ENCODE assay signal across 9 mouse cellular contexts in the genomic region with DNA sequence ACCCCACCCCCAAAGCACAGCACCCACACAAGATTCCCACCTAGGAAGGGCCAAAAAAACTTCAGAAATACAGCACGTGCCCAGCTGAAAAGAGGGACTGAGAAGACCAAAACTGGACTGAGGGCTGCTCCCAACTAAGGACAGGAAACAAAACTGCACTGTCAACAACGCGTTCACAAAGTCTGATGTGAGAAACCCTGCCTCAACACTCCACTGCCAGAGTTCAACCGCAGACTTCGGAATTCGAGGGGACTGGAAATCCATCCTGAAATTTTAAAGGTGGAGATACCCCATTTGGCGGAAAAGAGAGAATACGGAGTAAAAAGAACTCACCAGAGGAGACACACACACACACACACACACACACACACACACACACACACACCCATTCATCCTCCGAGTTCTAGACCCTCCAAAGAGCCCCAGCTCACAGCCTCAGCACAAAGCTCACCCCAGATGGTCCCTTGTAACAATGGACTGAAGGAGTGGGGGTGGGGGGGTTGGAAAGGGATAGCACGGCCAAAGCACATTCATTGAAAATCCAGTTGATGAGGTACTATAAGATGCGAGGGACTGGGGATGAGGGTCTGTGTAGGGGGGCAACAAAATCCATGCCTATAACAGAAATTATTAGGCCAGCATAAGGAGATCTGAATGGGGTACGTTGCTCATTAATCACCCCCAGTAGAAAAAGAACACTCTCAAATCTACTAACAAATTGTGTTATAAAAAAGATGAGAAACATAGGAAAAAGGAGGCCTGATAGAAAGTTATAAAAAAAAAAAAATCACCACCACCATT. TPM values are rescaled to one million over a fixed set of nuclear protein-coding genes. Genes with fewer than 3 reads are reported as not detected.
A peak's percentile ranks its signal among the peaks of the same experiment; 100 is the strongest.
DNase-seq lines count a peak whose midpoint lies in the region; ATAC-seq and TF ChIP-seq lines count a peak whose summit lies in the region.
"Had no signal": no experiment of that assay in that cellular context is flagged by ENCODE, and none has a peak within 500 bp of the region (broad histone marks: within the 10 kb centered on the region; RNA-seq: fewer than 3 reads in every experiment).

No protein-coding gene starts in this region.

- no peak overlapping the region for H3K27ac ChIP-seq in lung, postnatal 0 days (ENCODE audit: low read length)
- peak overlapping the region; percentile 100 for H3K27ac ChIP-seq in hindbrain, embryonic 10.5 days
- no peak overlapping the region for H3K27ac ChIP-seq in liver, embryonic 16.5 days (ENCODE audit: low read length)

- H3K36me3 ChIP-seq in lung, postnatal 0 days (ENCODE audit: insufficient read depth, low read length), result no peaks in the 10 kb centered on the region
- peaks cover 39% of the 10 kb centered on the region for H3K36me3 ChIP-seq in hindbrain, embryonic 10.5 days
- no peaks in the 10 kb centered on the region for H3K36me3 ChIP-seq in liver, embryonic 16.5 days (ENCODE audit: control insufficient read depth, insufficient read depth)

- no peak for TF ChIP-seq EP300 in lung, postnatal 0 days (IDR thresholded peaks at IDR 0.05)

- no peaks in the 10 kb centered on the region for H3K9me3 ChIP-seq in lung, postnatal 0 days (ENCODE audit: low read length)
- H3K9me3 ChIP-seq in hindbrain, embryonic 10.5 days, result no peaks in the 10 kb centered on the region
- H3K9me3 ChIP-seq in liver, embryonic 16.5 days (replicated peaks; ENCODE audit: control insufficient read depth, low read length), result no peaks in the 10 kb centered on the region

- peaks cover 15% of the 10 kb centered on the region for H3K4me1 ChIP-seq in lung, postnatal 0 days (ENCODE audit: insufficient read depth, low read depth, low read length)
- H3K4me1 ChIP-seq in hindbrain, embryonic 10.5 days (replicated peaks), result peaks cover 53% of the 10 kb centered on the region
- peaks cover 26% of the 10 kb centered on the region for H3K4me1 ChIP-seq in liver, embryonic 16.5 days (ENCODE audit: control insufficient read depth, low read depth, low read length)

- no peak for ATAC-seq in lung, postnatal 0 days
- no peak for ATAC-seq in liver, embryonic 16.5 days (ENCODE audit: low read depth)
- no peak for ATAC-seq in frontal cortex, adult (ENCODE audit: low TSS enrichment)

- peaks cover 16% of the 10 kb centered on the region for H3K27me3 ChIP-seq in lung, postnatal 0 days (replicated peaks; ENCODE audit: insufficient read depth, low read length)
- H3K27me3 ChIP-seq in hindbrain, embryonic 10.5 days (ENCODE audit: insufficient read depth, poor library complexity, severe bottlenecking), result no peaks in the 10 kb centered on the region
- peaks cover 41% of the 10 kb centered on the region for H3K27me3 ChIP-seq in liver, embryonic 16.5 days (ENCODE audit: control insufficient read depth, insufficient read depth, low read depth, low read length)

- H3K9ac ChIP-seq in lung, postnatal 0 days (replicated peaks; ENCODE audit: low read depth), result no peak overlapping the region
- peak overlapping the region; percentile 16; the same call in 1 of the 2 replicates for H3K9ac ChIP-seq in liver, embryonic 16.5 days (ENCODE audit: low read depth, low read length)

- DNase-seq in lung, postnatal 0 days (ENCODE audit: low spot score), result no peak
- no peak for DNase-seq in lung, postnatal 4 days
- peak; percentile 66 for DNase-seq in hindbrain, embryonic 10.5 days (ENCODE audit: low spot score)
- no peak for DNase-seq in adrenal gland, postnatal 25 days
- DNase-seq in ovary, adult 18-20 months (ENCODE audit: low spot score), result no peak
- DNase-seq in left cerebral cortex, adult 18-20 months (ENCODE audit: low spot score in 2 of 2), result no peak
- DNase-seq: right cerebral cortex, postnatal 25 days had no signal

- H3K4me2 ChIP-seq in lung, postnatal 0 days (replicated peaks; ENCODE audit: low read depth, low read length), result 0 out of 2 replicates have a peak overlapping the region, but pooled peaks have one; percentile 89
- peak overlapping the region; percentile 93 for H3K4me2 ChIP-seq in liver, embryonic 16.5 days (ENCODE audit: low read depth, low read length)

- 10% methylated on average over 12 of the region's 12 CpGs for WGBS in lung, postnatal 0 days
- WGBS in hindbrain, embryonic 10.5 days, result under 1% methylated on average over 12 of the region's 12 CpGs
- WGBS in liver, embryonic 16.5 days (ENCODE audit: insufficient replicate concordance), result 16% methylated on average over 12 of the region's 12 CpGs

- TF ChIP-seq CTCF in lung, postnatal 0 days (IDR thresholded peaks at IDR 0.05), result no peak

- no peak overlapping the region; the same call in 1 of the 2 replicates for H3K4me3 ChIP-seq in lung, postnatal 0 days (ENCODE audit: low read depth, low read length)
- peak overlapping the region; percentile 100 for H3K4me3 ChIP-seq in hindbrain, embryonic 10.5 days
- peak overlapping the region; percentile 12; the same call in 1 of the 2 replicates for H3K4me3 ChIP-seq in liver, embryonic 16.5 days (ENCODE audit: low read depth, low read length)

RNA-seq across cellular contexts. Expression of a gene that starts 2.4 kb away (rescaled TPM):
- polyA plus RNA-seq in lung, postnatal 0 days (2015; fragmentation: Nextera tagmentation; extraction: Ambion mirVana), result 4.3 and 6.1 TPM in 2 replicates
- 167 and 186 TPM in 2 replicates for polyA plus RNA-seq in hindbrain, embryonic 10.5 days (2016; fragmentation: Nextera tagmentation; extraction: Ambion mirVana)
- polyA plus RNA-seq in liver, embryonic 16.5 days (2015; fragmentation: Nextera tagmentation; extraction: Ambion mirVana), result 10.4 and 10.8 TPM in 2 replicates
- 3.9 and 5.1 TPM in 2 replicates for total RNA-seq in adrenal gland, postnatal 25 days (2021)
- total RNA-seq in left cerebral cortex, adult 18-20 months (2021), result under 1 TPM in 1 of 2 experiments, not detected in 1; 0.37 TPM

RNA-seq across cellular contexts. Expression of a gene that starts 21.0 kb away (rescaled TPM):
- not detected in 2 replicates for polyA plus RNA-seq in lung, postnatal 0 days (2015; fragmentation: Nextera tagmentation; extraction: Ambion mirVana)
- not detected in 2 replicates for polyA plus RNA-seq in hindbrain, embryonic 10.5 days (2016; fragmentation: Nextera tagmentation; extraction: Ambion mirVana)
- 0.25 TPM in 1 of 2 replicates, not detected in the other for polyA plus RNA-seq in liver, embryonic 16.5 days (2015; fragmentation: Nextera tagmentation; extraction: Ambion mirVana)
- total RNA-seq in adrenal gland, postnatal 25 days (2021), result not detected in 2 replicates
- total RNA-seq in left cerebral cortex, adult 18-20 months (2021), result not detected

RNA-seq across cellular contexts. Expression of a gene that starts 31.4 kb away (rescaled TPM):
- polyA plus RNA-seq in lung, postnatal 0 days (2015; fragmentation: Nextera tagmentation; extraction: Ambion mirVana), result 72.9 and 77.9 TPM in 2 replicates
- 118 and 126 TPM in 2 replicates for polyA plus RNA-seq in hindbrain, embryonic 10.5 days (2016; fragmentation: Nextera tagmentation; extraction: Ambion mirVana)
- 47.5 and 54.4 TPM in 2 replicates for polyA plus RNA-seq in liver, embryonic 16.5 days (2015; fragmentation: Nextera tagmentation; extraction: Ambion mirVana)
- 85.0 and 87.0 TPM in 2 replicates for total RNA-seq in adrenal gland, postnatal 25 days (2021)
- 100 to 1,000 TPM; 104 to 106 TPM for total RNA-seq in left cerebral cortex, adult 18-20 months (2021)

Comparison
In these comparisons a context has a peak if more than half of its experiments do, and no peak if none do; other contexts are left out.
1. RNA of a gene that starts 2.4 kb away (polyA plus RNA-seq): 167 to 186 TPM in hindbrain, embryonic 10.5 days; 10.4 to 10.8 TPM in liver, embryonic 16.5 days and 4.3 to 6.1 TPM in lung, postnatal 0 days; every median in the first group is over 10 times any median in the second.